Mouse (Mus musculus) layer of hippocampus, adult 9-10 months (tissue): Measurements from ENCODE around the gene Kcnip1.

Source experiments
- DNase-seq: peaks from one replicate; pipeline ENCODE4 v3.0.0; 2022; ENCODE audit warnings: low spot score

Kcnip1 gene

GRCm38 (mm10) chr11:33902377-33902776 lies 90.6 kb downstream of the Kcnip1 start:
- no peak for DNase-seq

GRCm38 (mm10) chr11:33901783-33902182 lies 91.2 kb downstream of the Kcnip1 start:
- no peak for DNase-seq

- no peak for DNase-seq
Measured at GRCm38 (mm10) chr11:33891084-33891483, 101.9 kb downstream of the Kcnip1 start.

GRCm38 (mm10) chr11:33890382-33890781 lies 102.6 kb downstream of the Kcnip1 start:
- no peak for DNase-seq

GRCm38 (mm10) chr11:33887660-33888059 lies 105.3 kb downstream of the Kcnip1 start:
- no peak for DNase-seq

GRCm38 (mm10) chr11:33885981-33886380 lies 107.0 kb downstream of the Kcnip1 start:
- DNase-seq = no peak

- no peak for DNase-seq
Measured at GRCm38 (mm10) chr11:33882731-33883328, 110.1 kb downstream of the Kcnip1 start.

- no peak for DNase-seq
Measured at GRCm38 (mm10) chr11:33874925-33875324, 118.0 kb downstream of the Kcnip1 start.

GRCm38 (mm10) chr11:33873071-33873781 lies 119.7 kb downstream of the Kcnip1 start:
- no peak for DNase-seq

- DNase-seq = no peak
Measured at GRCm38 (mm10) chr11:33872716-33873048, 120.3 kb downstream of the Kcnip1 start.

- DNase-seq = no peak
Measured at GRCm38 (mm10) chr11:33871998-33872715, 120.8 kb downstream of the Kcnip1 start.

- DNase-seq = no peak
Measured at GRCm38 (mm10) chr11:33870246-33870645, 122.7 kb downstream of the Kcnip1 start.

GRCm38 (mm10) chr11:33869559-33869958 lies 123.4 kb downstream of the Kcnip1 start:
- no peak for DNase-seq

GRCm38 (mm10) chr11:33866775-33867174 lies 126.2 kb downstream of the Kcnip1 start:
- DNase-seq = no peak

- DNase-seq = no peak
Measured at GRCm38 (mm10) chr11:33864245-33864644, 128.7 kb downstream of the Kcnip1 start.

GRCm38 (mm10) chr11:33861823-33862222 lies 131.1 kb downstream of the Kcnip1 start:
- DNase-seq = no peak

GRCm38 (mm10) chr11:33860905-33861582 lies 131.9 kb downstream of the Kcnip1 start:
- no peak for DNase-seq

- no peak for DNase-seq
Measured at GRCm38 (mm10) chr11:33849614-33850013, 143.3 kb downstream of the Kcnip1 start.

GRCm38 (mm10) chr11:33848685-33849084 lies 144.3 kb downstream of the Kcnip1 start:
- DNase-seq = no peak

- DNase-seq = no peak
Measured at GRCm38 (mm10) chr11:33845931-33846330, 147.0 kb downstream of the Kcnip1 start.

- DNase-seq = no peak
Measured at GRCm38 (mm10) chr11:33843294-33843864, 149.6 kb downstream of the Kcnip1 start.

GRCm38 (mm10) chr11:33839049-33839448 lies 153.9 kb downstream of the Kcnip1 start:
- no peak for DNase-seq
